Mouse (Mus musculus): Measurements from ENCODE around the gene Pls1. TPM values are rescaled to one million over a fixed set of nuclear protein-coding genes. Genes with fewer than 3 reads are reported as not detected.
A peak's percentile ranks its signal among the peaks of the same experiment; 100 is the strongest.

Gene Pls1
- polyA plus RNA-seq, 1 experiment from 2014 or later = 6.1 TPM

DNA sequence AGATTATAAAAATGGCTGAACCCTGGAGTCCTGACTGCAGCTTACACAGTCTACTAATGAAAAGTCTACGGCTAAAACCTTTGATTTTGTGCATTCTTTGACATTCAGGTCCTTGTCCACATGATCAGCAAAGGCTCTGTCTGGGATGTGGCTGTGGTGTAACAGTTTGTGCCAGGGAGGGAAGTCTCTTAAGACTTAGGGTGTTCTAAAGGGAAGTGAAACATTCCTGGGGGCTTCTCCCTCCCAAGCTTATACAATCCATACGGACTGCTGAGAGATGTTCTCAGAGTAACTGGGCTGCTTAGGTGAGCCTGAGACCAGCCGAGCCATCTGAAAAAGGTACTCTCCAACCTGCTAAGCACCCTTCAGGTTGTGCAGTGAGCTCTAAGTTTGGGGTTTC lies 82.9 kb downstream of the Pls1 start:
- Histone ChIP-seq H3K9me3 (replicated peaks) (no peaks in the 10 kb centered on the region), H3K9ac (no peak overlapping the region), H3K4me1 (no peaks in the 10 kb centered on the region), H3K27ac (replicated peaks) (no peak overlapping the region), H3K27me3 (no peaks in the 10 kb centered on the region), H3K4me3 (replicated peaks) (no peak overlapping the region), H3K4me2 (replicated peaks) (no peak overlapping the region), H3K36me3 (no peaks in the 10 kb centered on the region)
- 84% methylated on average over 3 of the region's 3 CpGs for WGBS
- ATAC-seq (ENCODE audit: insufficient number of reproducible peaks, low FRiP score, low TSS enrichment, low read depth) = no peak

DNA sequence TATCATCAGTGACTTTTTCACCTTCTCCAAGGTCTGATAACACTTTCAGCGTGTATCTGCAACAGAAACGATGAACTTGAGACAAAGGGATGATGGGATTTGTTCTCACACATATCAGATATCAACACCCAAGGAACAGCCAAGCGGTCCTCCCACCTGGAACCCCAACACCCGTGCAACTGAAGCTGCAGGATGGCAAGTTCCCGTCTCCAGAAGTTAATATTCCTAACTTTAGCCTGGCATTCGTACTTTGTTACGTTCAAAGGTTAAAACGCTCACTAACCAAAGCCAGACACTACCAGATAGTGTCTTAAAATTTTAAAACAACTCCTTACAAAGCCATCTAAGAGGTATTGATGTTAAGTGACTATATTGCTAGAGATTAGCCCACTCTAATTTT lies 83.7 kb downstream of the Pls1 start:
- no peaks in the 10 kb centered on the region for H3K36me3 ChIP-seq
- H3K27ac ChIP-seq (replicated peaks) = no peak overlapping the region
- H3K9ac ChIP-seq = no peak overlapping the region
- H3K4me2 ChIP-seq (replicated peaks) = no peak overlapping the region
- ATAC-seq (ENCODE audit: insufficient number of reproducible peaks, low FRiP score, low TSS enrichment, low read depth) = no peak
- no peaks in the 10 kb centered on the region; the same call in 1 of the 2 replicates for H3K27me3 ChIP-seq
- no peak overlapping the region for H3K4me3 ChIP-seq (replicated peaks)
- no peaks in the 10 kb centered on the region for H3K9me3 ChIP-seq (replicated peaks)
- 84% methylated on average over 8 of the region's 8 CpGs for WGBS
- no peaks in the 10 kb centered on the region for H3K4me1 ChIP-seq

DNA sequence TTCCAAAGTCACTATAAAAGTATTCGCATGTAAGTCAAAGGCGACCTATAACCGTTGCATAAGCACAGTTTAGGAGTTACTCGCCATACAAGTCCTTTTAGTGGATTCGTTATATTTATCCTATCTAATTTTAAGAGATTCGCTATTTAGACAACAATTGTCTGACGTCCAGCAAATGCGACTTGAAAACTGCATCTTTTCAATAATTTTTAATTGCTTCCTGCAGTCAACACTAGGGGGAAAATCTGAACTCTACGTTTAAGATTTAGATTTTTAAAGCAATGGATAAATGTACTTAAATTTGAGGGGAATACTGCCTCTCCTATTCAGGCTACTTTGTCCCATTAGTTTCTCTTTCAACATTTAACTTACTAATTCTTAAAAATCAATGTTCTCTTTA lies 94.4 kb downstream of the Pls1 start:
- Histone ChIP-seq H3K9ac (no peak overlapping the region), H3K4me1 (peaks cover 14% of the 10 kb centered on the region), H3K4me3 (replicated peaks) (peak overlapping the region; percentile 84), H3K9me3 (replicated peaks) (no peaks in the 10 kb centered on the region), H3K27me3 (peaks cover 8% of the 10 kb centered on the region), H3K36me3 (no peaks in the 10 kb centered on the region), H3K27ac (replicated peaks) (no peak overlapping the region), H3K4me2 (replicated peaks) (peak overlapping the region; percentile 90)
- 27% methylated on average over 9 of the region's 9 CpGs for WGBS
- ATAC-seq (ENCODE audit: insufficient number of reproducible peaks, low FRiP score, low TSS enrichment, low read depth) = no peak

DNA sequence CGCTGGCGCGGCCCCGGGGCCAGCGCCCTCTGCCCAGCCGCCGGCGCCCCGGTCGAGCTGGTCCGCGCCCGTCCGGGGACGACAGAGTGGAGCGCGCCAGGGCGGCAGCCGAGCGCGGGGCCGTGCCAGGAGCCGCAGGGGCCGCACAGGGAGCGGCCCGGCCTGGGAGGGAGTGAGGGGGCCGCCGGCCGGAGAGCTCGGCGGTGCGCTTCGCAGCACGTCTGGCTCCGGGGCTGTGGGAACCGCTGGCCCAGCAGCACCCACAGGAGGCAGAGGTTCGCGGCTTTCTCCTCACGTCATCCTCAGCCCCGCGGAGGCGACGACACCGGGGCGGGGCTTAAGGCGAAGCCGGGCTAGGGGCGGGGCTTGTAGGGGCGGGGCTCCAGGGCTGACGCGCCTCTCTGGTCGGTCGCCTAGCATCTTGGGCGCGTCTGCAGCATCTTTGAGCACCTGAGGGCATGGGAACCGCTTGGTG lies 95.0 kb downstream of the Pls1 start, which contains the start of gene Trpc1:
Gene Trpc1 (minus strand): TSS at position 339 of the 475 bp plus-strand sequence.
- Histone ChIP-seq H3K4me3 (replicated peaks) (peak within 1 kb of the TSS; percentile 84), H3K4me1 (peaks cover 14% of the 10 kb centered on the region), H3K9me3 (replicated peaks) (no peaks in the 10 kb centered on the region), H3K36me3 (no peaks in the 10 kb centered on the region), H3K27me3 (peaks cover 8% of the 10 kb centered on the region), H3K27ac (replicated peaks) (no peak within 1 kb of the TSS), H3K4me2 (replicated peaks) (peak within 1 kb of the TSS; percentile 90), H3K9ac (peak within 1 kb of the TSS; percentile 70)
- ATAC-seq (ENCODE audit: insufficient number of reproducible peaks, low FRiP score, low TSS enrichment, low read depth) = peak; percentile 96
- under 1% methylated on average over 56 of the region's 56 CpGs for WGBS

DNA sequence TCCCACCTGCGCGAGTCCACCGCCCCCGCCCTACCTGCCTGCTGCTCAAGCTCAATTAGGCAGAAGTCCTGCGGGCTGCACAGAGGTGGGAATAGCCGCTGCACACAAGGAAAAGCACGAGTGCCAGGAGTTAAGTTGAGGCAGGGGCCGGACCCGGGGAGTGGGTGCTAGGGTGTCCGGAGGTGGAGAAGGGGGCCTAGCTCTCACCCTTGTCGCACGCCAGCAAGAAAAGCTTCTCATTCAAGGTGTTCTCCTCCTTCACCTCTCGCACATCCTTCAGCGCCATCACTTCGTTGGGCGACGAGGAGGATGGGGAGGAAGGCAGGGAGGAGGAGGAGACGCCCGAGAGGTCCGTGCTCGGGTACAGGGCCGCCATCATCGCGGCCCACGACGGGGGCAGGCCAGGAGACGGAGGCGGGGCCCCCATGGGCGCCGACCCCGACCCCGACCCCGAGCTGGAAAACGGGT lies 95.6 kb downstream of the Pls1 start:
- H3K4me2 ChIP-seq (replicated peaks) = peak overlapping the region; percentile 90
- H3K27ac ChIP-seq (replicated peaks) = no peak overlapping the region
- H3K36me3 ChIP-seq = no peaks in the 10 kb centered on the region
- peaks cover 14% of the 10 kb centered on the region for H3K4me1 ChIP-seq
- peak overlapping the region; percentile 84 for H3K4me3 ChIP-seq (replicated peaks)
- no peaks in the 10 kb centered on the region for H3K9me3 ChIP-seq (replicated peaks)
- ATAC-seq (ENCODE audit: insufficient number of reproducible peaks, low FRiP score, low TSS enrichment, low read depth) = peak; percentile 39; the same call in 1 of the 2 replicates
- 1% methylated on average over 34 of the region's 34 CpGs for WGBS
- peaks cover 8% of the 10 kb centered on the region for H3K27me3 ChIP-seq
- peak overlapping the region; percentile 70 for H3K9ac ChIP-seq

DNA sequence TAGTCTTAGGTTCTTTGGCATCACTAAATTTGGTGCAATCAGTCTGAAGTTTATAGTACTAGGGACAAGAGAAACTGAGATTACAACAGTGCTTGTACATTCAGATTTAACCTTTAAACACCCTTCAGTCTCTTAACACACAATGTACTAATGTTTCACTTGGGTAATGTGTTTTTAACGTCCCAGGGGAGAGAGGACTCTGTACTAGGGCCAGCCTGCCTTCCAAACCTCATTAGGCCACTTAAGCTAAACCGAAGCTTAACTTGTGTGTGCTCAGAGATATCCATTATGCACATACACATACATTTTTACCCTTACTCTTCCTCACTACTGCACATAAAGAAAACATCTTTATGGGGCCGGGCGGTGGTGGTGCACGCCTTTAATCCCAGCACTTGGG lies 97.8 kb downstream of the Pls1 start:
- Histone ChIP-seq H3K4me3 (replicated peaks) (no peak overlapping the region), H3K9me3 (replicated peaks) (no peaks in the 10 kb centered on the region), H3K4me2 (replicated peaks) (no peak overlapping the region), H3K27ac (replicated peaks) (no peak overlapping the region), H3K27me3 (peaks cover 8% of the 10 kb centered on the region), H3K9ac (no peak overlapping the region), H3K4me1 (peaks cover 14% of the 10 kb centered on the region), H3K36me3 (no peaks in the 10 kb centered on the region)
- no peak for ATAC-seq (ENCODE audit: insufficient number of reproducible peaks, low FRiP score, low TSS enrichment, low read depth)
- 84% methylated on average over 5 of the region's 5 CpGs for WGBS

DNA sequence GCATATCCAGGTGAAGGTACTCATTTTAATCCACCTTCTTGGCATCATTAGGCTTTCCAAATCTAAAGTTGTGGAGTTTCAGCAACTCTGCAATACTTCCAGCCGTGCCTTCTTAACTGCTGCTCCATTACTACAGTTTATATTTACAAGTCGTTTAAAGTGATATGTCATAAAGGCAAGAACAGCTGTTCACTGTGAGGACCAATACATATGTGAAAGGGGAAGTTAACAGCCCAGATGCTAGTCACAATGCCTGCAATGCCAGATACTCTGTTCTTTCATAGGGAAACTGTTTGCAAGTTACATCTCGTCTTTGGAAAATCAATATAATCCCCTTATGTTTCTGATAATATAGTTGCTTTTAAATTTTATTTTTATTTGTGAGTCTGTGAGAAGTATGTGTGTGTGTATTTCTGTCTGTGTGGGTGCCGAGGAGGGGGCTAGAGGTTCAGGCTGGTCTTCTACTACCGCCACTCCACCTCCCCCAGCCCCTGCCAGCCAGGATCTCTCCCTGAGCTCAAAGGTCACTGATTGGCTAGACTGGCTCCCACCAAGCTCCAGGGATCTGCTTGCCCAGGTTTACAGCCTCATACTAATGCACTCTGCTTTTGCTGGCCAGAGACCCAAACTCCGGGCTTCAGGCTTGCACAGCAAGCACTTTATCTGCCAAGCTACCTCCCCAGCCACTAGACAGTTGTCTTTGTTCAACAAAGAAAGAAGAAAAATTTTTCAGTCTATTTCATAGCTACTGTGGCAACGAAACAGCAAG lies 100.1 kb downstream of the Pls1 start:
- Histone ChIP-seq H3K27me3 (peaks cover 8% of the 10 kb centered on the region), H3K9ac (no peak overlapping the region), H3K4me3 (replicated peaks) (no peak overlapping the region), H3K4me1 (peaks cover 9% of the 10 kb centered on the region; the same call in 1 of the 2 replicates), H3K4me2 (replicated peaks) (no peak overlapping the region), H3K27ac (replicated peaks) (no peak overlapping the region), H3K9me3 (replicated peaks) (no peaks in the 10 kb centered on the region), H3K36me3 (no peaks in the 10 kb centered on the region)
- 59% methylated on average over 7 of the region's 7 CpGs for WGBS
- no peak for ATAC-seq (ENCODE audit: insufficient number of reproducible peaks, low FRiP score, low TSS enrichment, low read depth)

DNA sequence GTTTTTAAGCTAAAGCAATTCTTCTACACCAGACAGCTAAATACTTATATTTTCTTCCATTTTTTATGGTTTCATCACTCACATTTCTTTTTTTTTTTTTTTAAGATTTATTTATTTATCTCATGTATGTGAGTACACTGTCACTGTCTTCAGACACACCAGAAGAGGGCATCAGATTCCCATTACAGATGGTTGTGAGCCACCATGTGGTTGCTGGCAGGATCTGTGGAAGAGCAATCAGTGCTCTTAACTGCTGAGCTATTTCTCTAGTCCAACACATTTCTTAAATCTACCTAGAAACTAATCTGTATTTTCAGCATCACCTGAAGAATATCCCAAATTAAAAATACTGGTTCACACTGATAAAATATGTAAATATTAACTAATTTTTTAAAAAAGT lies 108.9 kb downstream of the Pls1 start:
- Histone ChIP-seq H3K27ac (replicated peaks) (no peak overlapping the region), H3K4me2 (replicated peaks) (no peak overlapping the region), H3K27me3 (no peaks in the 10 kb centered on the region), H3K4me1 (no peaks in the 10 kb centered on the region), H3K9me3 (replicated peaks) (no peaks in the 10 kb centered on the region), H3K36me3 (no peaks in the 10 kb centered on the region), H3K9ac (no peak overlapping the region), H3K4me3 (replicated peaks) (no peak overlapping the region)
- ATAC-seq (ENCODE audit: insufficient number of reproducible peaks, low FRiP score, low TSS enrichment, low read depth) = no peak

DNA sequence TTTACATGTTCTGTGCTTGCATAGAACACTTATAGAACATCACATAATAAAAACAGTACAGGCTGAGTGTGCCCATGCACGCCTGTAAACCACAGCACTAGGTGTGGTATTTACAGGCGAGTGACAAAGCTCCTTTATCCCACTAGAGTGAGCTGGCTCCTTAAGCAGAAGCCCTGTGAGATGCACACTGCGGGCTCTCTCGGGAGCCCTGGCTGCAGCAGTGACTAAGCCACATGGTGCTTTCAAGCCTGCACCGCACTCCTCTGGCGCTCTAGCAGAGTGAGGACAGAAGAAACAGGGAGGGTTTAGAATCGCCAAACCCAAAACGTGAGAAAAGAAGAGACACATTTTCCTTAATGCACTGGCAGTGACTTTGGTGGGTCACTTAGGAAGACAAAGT lies 132.5 kb downstream of the Pls1 start:
- H3K9ac ChIP-seq = no peak overlapping the region
- H3K4me2 ChIP-seq (replicated peaks) = no peak overlapping the region
- no peaks in the 10 kb centered on the region for H3K9me3 ChIP-seq (replicated peaks)
- no peaks in the 10 kb centered on the region for H3K27me3 ChIP-seq
- H3K36me3 ChIP-seq = no peaks in the 10 kb centered on the region
- H3K4me1 ChIP-seq = no peaks in the 10 kb centered on the region
- WGBS = 32% methylated on average over 8 of the region's 8 CpGs
- no peak; the same call in 1 of the 2 replicates for ATAC-seq (ENCODE audit: insufficient number of reproducible peaks, low FRiP score, low TSS enrichment, low read depth)
- no peak overlapping the region for H3K27ac ChIP-seq (replicated peaks)
- H3K4me3 ChIP-seq (replicated peaks) = no peak overlapping the region

DNA sequence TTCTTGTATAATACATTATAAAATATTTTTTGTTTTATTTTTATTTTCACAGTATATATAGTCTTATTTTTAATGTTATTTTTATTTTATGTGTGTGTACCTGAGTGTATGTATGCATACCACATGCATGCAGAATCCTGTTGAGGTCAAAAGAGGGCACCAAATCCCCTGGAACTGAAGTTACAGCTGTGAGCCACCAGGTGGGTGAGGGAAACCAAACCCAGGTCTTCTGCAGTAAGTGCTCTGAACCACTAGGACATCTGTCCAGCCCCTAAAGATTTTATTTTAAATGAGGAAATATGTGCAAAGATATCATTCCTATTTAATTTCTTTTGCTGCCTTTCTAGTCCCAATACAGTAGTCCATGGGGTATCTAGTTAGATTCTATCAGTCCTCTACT lies 136.2 kb downstream of the Pls1 start:
- no peaks in the 10 kb centered on the region for H3K27me3 ChIP-seq
- no peaks in the 10 kb centered on the region for H3K9me3 ChIP-seq (replicated peaks)
- H3K9ac ChIP-seq = no peak overlapping the region
- no peak for ATAC-seq (ENCODE audit: insufficient number of reproducible peaks, low FRiP score, low TSS enrichment, low read depth)
- H3K4me1 ChIP-seq = no peaks in the 10 kb centered on the region
- H3K27ac ChIP-seq (replicated peaks) = no peak overlapping the region
- H3K4me3 ChIP-seq (replicated peaks) = no peak overlapping the region
- no peak overlapping the region for H3K4me2 ChIP-seq (replicated peaks)
- H3K36me3 ChIP-seq = no peaks in the 10 kb centered on the region

DNA sequence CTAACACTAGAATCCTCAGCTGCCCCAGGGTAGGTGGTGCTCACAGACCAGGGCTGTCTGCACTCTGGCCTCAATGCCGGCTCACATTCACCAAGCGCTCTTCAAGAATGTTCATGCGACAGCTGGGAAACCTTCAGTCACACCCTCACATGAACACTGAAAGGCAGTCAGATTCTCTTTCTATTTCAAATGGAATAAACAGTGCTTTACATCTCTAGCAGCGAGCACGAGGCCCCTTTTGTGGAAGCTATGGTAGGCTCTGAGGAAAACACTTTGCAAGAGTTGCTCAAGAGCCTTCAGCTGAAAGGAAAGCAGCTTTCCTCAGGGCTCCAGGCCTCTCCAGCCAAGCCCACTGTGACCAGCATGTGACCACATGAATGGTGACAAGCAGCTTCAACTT lies 139.7 kb downstream of the Pls1 start:
- H3K4me3 ChIP-seq (replicated peaks) = no peak overlapping the region
- H3K4me1 ChIP-seq = no peaks in the 10 kb centered on the region
- no peak overlapping the region for H3K4me2 ChIP-seq (replicated peaks)
- H3K9me3 ChIP-seq (replicated peaks) = no peaks in the 10 kb centered on the region
- ATAC-seq (ENCODE audit: insufficient number of reproducible peaks, low FRiP score, low TSS enrichment, low read depth) = no peak
- no peak overlapping the region for H3K9ac ChIP-seq
- H3K36me3 ChIP-seq = no peaks in the 10 kb centered on the region
- 69% methylated on average over 5 of the region's 5 CpGs for WGBS
- no peaks in the 10 kb centered on the region for H3K27me3 ChIP-seq
- H3K27ac ChIP-seq (replicated peaks) = no peak overlapping the region

DNA sequence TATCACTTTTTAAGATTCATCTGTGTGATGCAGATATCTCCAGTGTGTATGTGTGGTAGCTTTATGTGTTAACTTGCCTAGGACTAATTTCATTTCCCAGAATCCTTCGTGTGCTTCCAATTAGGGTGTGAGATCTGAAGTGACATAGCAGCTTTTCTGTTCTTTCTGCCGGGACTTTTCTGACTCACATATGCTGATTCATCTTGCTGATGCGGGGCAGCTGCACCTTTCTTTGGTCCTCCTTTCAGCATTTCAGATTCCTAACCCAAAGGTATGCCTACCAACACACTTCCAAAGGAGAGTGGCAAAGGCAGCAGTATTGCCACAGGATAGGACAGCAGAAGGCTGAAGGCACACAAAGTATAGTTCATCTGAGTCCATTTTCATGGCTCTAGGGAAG lies 141.0 kb downstream of the Pls1 start:
- H3K4me2 ChIP-seq (replicated peaks) = no peak overlapping the region
- no peaks in the 10 kb centered on the region for H3K36me3 ChIP-seq
- no peak overlapping the region for H3K9ac ChIP-seq
- no peak overlapping the region for H3K27ac ChIP-seq (replicated peaks)
- H3K27me3 ChIP-seq = no peaks in the 10 kb centered on the region
- H3K9me3 ChIP-seq (replicated peaks) = no peaks in the 10 kb centered on the region
- no peak overlapping the region for H3K4me3 ChIP-seq (replicated peaks)
- WGBS = 40% methylated on average over 3 of the region's 3 CpGs
- H3K4me1 ChIP-seq = no peaks in the 10 kb centered on the region
- no peak for ATAC-seq (ENCODE audit: insufficient number of reproducible peaks, low FRiP score, low TSS enrichment, low read depth)
